Mouse (Mus musculus): ENCODE measurements around the gene Cyth1. TPM values are rescaled to one million over a fixed set of nuclear protein-coding genes. Genes with fewer than 3 reads are reported as not detected.

Cyth1 gene
- polyA plus RNA-seq, 1 experiment: 23.2 TPM

DNA sequence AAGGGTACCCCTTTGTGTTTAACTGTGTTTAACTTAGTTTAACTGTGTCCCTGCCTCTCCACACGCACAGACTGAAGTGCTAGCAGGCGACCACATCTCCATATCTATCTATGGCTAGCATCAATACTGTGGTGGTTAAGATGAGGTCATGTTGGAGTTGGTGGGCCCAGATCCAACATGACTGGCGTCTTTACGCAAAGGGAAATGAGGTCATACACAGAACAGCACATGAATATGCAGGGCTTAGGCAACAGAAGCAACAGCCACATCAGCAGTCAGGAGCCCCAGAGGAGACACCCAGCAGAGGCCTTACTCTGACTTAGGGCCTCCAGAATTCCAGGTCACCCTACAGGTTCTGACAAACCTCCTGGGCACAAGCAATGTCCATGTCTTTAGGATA, 95.4 kb downstream of the Cyth1 start:
- DNase-seq (ENCODE audit: low spot score): no peak

DNA sequence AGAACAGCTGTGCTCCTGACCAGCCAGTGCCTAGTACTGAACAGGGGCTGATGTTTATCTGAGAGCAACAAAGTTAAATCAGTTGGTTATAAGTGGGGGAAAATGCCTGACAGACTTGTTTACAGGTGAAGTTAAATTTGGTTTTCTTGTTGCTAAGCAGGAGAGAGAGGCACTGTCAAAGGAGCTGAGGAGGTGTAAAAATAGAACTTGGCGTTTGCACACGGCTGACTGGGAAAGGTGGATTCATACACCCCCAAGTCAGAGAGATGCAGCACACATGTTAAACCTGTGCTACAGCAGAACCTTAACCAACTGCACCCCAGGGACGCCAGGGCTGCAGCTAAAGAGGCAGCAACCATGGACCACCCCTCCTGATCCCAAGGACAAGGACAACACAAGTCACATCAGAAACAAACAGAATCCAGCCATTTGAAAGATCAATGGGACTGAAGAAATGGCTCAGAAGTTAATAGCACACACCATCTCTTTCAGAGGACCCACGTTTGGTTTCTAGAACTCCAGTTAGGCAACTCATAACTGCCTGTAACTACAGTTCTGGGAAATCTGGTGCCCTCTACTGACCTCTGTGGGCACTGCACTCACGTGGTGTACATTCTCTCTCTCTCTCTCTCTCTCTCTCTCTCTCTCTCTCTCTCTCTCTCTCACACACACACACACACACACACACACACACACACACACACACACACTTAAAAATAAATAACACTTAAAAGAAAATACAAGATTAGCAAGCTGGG, 96.8 kb downstream of the Cyth1 start:
- DNase-seq (ENCODE audit: low spot score): no peak

DNA sequence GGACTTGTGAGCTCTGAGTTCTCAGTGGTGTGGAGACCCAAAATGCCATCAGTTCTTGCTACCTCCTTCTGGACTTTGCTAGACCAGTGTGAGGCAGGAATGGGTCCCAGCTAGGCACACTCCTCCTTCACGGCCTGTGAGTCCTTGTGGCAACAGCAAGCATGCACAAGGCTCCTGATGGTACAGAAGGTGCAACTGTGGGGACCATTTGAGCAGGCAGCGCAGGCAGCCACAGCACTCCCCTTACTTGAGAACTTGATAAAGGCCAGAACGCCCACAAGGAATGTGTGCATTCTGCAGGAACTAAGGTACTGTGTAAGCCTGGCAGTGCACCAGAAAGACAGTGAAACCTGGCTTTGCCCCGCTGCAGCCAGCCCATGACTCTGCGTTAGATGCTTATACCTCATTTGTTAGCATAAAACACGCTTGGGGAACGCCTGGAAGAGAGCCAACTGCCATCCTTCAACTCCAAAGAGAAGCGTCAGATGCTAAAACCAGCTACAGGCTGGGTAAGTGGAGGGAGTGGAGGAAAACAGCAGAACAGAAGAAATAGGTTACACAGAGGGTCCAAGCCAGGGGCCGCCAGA, 98.2 kb downstream of the Cyth1 start:
- no peak for DNase-seq (ENCODE audit: low spot score)

DNA sequence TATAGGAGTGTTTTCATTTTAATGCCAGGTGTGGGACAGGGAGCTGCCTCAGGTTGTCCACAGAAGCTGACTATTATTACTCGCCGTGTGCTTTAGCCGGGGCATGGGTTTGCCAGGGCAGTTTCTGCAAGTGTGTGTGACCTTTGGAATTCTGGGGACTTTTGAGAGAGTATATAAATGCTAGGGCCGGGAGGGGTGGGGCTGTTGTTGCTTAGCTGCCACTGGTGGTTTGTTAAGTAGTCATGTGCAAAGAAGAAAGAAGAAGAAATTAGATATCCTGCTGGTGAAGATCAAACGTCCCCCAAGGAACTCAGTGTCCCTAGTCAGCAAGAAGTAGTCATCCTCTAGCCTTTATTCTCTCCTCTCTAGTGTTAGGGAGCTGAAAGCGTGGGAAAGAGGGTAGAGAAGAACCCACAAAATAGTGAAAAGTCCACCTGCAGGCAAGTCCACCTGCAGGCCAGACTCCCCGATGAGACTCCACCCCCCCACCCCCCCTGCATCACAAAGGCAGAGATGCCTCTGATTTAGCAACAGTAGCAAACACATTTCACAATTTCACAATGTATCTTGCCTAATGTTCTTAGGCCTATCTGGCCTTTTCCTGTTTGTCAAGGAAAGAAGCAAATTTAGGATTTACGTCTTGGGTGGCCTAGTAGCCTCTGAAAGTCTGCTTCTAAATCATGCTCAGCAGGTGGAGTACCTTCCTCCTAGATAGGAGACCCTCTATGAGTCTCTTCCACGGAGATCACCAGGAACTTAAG, 100.3 kb downstream of the Cyth1 start:
- no peak for DNase-seq (ENCODE audit: low spot score)

DNA sequence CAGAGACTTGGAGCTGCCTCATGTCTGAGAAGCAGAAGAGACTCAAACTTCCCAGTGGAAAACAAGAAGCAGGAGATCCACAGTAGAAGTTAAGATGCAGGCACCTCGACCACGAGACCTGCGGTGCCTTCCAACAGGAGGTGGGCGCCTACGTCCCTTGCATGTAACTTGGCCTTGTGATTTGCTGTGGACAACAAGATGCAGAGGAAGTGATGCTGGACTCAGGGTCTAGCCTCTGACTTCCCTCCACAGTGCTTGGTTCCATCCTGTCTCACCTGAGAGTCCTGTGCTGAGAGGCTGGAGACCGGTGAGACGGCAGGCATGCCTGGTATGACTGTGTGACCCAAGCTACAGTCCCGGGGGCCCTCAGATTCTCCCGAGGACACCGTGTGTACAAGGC, 101.9 kb downstream of the Cyth1 start:
- DNase-seq (ENCODE audit: low spot score): no peak

DNA sequence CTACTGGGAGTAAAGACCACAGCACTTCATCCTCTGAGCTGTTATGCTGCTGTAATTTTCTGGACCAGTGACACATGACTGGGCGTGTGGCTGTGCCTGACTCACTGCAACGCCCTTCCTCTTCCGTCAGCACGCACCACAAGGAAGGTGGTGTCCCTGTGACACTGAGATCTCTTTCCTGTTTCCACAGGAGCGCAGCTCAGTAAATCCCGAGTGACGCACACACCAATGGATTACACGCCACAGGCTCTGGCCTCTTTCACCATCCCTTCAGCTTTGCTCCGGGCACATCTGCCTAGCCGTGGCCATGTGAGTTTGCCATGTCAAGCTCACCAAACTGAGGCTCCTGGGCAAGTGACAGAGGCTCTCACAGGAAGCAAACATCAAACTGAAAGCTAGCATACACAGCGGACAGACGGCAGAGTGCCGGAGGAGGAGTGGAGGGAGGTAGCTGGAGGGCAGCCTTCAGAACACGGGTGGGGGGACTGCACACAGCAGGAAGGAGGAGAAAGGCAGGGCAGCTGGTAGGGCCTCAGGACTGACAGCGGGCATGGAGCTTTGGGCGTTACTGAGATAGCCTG, 102.5 kb downstream of the Cyth1 start:
- no peak for DNase-seq (ENCODE audit: low spot score)

DNA sequence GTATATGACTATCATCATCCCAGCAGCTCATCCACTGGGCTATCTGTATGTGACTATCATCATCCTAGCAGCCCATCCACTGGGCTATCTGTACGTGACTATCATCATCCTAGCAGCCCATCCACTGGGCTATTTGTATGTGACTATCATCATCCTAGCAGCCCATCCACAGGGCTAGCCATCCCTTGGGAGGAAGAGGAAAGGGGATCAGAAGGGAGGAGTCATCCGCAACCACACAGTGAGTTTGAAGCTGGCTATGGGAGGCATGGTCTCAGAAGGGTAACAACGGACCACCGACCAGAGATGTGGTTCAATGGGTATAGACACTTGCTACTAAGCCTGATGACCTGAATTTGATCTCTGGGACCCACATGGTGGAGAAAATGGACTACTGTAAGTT, 103.3 kb downstream of the Cyth1 start:
- no peak for DNase-seq (ENCODE audit: low spot score)

DNA sequence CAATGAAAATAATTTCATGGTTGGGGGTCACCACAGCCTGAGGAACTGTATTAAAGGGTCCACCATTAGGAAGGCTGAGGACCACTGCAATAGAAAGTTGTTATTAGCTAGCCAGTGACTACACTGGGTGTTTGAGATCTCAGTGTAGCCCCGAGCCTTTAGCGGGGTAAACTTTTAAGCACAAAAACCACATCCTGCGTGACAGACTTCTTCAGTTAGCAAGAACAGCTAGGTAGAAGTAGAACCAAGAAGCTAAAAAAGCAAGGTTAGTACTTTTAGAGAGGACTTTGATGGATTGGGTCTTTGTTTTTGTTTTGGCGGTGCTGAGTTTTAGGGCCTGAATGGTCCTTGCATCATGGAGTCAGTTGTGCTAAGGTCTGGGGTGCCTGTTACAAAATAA, 104.7 kb downstream of the Cyth1 start:
- DNase-seq (ENCODE audit: low spot score): no peak

DNA sequence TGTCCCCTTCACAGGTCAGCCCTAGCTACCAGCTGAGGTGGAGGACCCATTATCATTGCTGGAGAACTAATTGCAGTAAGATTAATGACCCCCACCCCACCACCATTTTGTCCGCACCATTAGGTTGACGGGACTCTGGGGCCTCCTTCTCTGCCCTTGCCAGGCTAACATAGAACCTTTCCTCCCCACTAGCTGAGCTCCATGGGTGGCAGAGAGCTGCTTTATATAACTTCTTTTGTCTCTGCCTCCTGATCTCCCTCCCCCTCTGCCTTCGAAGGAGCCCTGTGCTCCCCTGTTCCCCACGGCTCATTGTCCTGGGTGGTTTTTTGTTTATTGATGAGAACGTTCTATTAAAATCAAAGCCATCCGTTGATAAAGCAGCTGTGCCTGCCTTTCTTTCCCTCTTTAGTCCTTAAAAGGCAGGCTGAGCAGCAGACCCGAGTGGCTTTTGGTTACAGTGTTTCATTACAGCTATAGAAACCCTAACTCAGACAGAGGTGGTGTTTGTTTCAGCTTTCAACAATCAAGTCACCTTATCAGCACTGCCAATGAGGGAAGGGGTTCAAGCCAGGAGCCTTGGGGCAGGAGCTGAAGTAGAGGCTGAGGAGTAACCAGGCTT, 105.7 kb downstream of the Cyth1 start:
- DNase-seq (ENCODE audit: low spot score): no peak

DNA sequence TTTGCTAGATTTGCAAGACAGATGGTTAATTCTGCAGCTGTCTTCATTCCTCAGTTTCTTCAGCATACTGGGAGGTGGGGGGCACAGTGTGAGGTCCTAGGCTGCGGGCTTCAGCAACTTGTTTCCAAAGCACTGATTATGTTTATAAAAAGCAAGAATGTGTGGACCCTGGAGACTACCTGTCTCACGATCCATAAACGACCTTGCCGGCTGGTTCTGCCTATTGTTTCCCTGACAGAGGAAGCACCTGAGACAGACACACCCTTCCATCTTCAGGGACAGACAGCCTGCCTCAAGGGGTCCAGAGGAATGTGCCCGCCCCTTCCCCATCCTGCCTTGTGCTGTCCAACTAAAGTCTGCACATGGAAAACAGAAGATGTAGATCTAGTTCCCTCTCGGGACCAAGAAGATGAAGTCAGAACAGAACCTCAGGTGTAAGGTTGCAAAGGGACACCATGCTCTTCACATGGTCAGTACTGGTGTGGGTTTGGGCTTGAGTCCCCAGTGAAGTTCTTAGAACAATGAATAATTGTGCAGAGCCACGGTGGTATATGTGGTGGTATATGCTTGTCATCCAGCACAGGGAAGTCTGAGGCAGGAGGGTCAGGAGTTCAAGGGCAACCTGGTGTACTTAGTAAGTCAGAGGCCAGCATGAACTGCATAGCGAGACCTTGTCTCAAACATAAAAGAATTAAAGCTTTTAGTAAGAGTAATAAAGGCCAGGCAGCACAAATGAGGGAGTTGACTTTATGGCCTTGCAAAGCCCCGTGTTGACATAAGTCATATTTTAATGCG, 107.4 kb downstream of the Cyth1 start:
- DNase-seq (ENCODE audit: low spot score): no peak

DNA sequence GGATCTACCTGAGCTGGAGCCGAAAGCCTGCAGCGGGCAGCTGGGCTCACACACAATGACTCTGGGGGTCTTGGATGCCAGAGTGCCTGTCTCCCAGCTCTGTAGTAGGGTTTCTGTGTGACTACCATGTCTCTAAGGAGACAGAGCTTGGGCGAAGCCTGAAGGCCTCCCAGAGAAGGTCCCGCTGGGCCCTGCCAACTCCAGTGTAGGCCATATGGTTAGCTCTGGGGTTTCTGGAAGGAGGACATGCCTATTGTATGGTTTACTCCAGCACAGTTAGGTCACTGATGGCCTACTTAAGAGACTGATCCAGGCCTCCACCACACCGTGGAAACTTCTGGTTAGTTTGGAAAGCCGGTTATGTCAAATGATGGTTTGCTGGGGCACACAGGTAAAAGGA, 110.0 kb downstream of the Cyth1 start:
- no peak for DNase-seq (ENCODE audit: low spot score)

DNA sequence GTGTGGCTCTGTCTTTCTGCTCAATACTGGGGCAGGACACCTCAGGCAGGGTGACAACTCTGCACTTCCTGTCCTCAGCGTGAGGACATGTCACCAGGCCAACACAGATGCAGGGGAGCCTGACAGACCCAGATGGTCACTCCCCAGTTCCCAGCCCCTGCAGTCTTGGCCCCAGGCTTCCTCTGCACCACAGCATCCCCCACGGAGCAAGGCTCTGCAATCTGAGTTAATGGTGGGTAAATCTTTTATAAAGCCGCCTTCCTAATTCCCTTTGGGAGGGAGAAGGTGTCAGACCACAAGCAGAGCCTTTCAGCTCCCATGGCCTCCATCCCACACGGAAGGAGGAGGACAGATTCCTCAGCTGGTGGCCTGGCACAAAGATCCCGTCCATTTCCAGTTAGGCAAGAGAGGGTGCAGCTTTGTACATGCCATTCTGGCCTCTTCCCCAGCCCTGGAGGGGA, 112.2 kb downstream of the Cyth1 start:
- DNase-seq (ENCODE audit: low spot score): no peak

DNA sequence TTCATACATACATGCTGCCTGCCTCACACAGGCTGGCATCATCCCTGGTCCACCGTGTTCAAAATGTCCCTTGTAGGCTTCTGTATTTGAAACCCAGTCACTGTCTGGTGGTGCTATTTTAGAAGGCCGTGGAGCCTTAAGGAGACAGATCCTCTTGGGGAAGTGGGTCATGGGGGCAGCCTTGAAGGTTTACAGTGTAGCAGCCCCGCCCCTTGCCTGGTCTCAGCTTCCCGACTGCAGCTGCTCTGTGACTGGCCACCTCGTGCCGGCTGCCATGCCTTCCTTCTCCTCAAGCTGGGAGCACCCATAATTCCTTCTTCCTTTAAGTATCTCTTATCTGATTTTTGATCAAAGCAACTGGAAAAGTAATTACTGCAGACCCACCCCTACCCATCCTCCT, 113.1 kb downstream of the Cyth1 start:
- no peak for DNase-seq (ENCODE audit: low spot score)

DNA sequence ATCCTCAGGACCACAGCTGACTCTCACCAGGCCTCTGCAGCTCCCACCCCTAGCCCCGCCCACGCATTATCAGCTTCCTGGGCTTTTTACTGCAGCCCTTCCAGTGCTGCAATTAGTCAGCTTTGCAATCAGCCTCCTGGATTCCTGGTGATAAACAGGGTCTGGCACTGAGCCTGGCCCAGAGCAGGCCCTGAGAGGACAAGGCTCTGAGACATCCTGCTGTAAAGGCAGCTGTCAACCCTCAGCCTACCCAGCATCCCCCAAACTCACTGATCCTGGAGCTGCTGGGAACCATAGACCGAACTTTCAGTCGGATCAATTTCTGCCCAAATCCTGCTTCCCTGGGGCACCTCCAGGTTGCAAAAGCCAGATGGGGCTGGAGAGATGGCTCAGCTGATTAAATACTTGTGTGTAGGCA, 114.6 kb downstream of the Cyth1 start:
- no peak for DNase-seq (ENCODE audit: low spot score)

DNA sequence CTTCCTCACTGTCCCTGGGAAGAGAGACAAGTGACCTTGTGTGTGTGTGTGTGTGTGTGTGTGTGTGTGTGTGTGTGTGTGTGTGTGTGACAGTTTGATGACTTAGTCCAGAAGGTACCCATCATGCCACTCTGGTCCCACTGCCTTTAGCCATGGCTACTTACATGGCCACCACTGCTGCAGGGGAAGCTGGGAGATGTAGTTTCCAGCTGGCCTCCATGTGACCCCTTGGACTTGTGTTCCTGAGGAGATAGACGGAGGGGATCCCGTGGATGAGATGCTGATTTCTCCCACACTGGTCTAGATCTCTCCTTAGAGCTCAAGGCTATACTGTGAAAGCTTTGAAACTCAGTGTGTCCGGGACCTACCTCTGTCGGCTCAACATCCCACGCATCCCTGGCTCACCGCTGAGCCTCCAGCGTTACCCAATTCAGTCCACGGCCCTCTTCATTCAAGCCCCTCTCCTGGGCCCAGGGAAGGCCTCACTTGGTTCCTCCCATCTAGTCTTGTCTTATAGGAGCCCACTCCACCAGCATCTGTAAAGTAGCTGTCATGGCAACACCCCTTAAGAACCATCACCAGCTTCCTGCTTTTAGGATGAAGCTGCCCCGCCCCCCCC, 115.2 kb downstream of the Cyth1 start:
- no peak for DNase-seq (ENCODE audit: low spot score)

DNA sequence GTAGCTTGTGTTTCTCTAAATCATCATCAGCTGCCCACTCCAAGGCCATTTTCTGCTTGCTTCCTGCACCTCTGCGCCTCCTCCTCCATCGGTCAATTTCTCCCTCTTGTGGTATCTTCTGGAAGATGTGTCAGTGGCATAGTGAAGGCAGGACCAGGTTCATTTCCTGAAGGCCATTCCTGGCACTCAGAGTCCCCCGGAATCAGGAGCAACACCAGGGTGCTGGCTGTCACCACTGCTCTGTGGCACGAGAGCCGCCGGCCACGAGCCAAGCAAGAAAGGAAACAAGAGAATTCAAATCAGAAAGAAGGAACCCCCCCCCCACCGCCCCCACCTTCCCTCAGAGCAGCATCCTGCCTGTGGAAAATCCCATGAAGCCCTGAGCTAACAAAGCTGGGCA, 116.3 kb downstream of the Cyth1 start:
- no peak for DNase-seq (ENCODE audit: low spot score)

DNA sequence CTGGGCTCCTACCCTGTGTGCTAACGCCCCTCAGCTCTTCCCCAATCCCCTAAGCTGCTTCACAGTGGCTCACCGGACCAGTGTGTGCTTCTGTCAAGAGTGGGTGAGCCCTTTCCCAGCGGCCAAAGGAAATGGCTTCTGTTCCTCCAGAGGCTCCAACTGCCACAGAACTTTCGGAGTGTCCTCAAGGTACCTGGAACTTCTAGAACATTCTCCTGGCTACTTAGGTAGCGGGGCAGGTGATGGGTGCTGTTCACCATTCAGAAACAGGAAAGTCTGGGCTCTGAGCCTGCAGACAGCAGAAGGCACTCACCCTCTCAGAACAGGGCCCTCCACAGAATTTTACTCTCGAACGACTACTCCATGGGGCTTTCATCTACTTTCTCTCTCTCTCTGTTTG, 117.9 kb downstream of the Cyth1 start, which contains the start of gene Dnah17:
Dnah17 (minus strand) TSS at position 101 of the 400 bp plus-strand sequence.
- DNase-seq (ENCODE audit: low spot score): no peak

DNA sequence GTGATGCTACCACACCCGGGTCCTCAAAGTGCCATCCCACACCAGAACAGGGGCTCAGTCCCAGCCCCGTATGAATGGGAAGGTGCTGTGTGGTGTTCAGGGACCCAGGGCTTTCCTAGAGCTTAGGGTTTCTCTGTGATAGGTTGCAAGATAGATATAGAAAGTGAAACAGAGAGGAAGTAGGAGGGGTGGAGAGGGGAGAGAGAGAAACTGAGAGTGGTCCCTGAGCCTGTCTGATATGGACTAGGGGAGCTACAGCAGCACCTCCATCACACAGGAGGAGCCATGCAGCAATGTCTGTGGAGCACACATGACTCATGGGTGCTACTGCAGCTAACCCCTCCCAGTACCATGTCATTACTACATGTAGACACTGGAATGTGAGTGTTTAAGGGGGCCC, 118.6 kb downstream of the Cyth1 start:
- DNase-seq (ENCODE audit: low spot score): no peak

DNA sequence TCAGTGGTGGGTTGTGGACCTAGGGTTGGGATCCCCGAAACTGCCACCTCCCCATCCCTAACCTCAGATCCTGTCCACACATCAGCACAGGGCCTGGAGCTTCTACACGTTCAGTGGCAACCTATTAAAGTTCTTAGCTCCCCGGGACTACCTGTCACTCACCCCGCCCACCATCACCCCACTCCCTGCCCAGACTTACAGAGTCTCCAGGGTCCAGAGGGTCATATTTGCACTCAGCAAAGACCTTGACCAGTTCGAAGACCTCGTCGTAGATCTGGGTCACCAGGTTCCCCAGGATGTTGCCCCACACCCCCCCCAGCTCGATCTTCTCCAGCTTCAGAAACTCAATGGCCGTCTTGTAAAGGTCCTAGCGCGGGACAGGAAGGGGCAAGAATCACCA, 126.8 kb downstream of the Cyth1 start:
- no peak for DNase-seq (ENCODE audit: low spot score)

DNA sequence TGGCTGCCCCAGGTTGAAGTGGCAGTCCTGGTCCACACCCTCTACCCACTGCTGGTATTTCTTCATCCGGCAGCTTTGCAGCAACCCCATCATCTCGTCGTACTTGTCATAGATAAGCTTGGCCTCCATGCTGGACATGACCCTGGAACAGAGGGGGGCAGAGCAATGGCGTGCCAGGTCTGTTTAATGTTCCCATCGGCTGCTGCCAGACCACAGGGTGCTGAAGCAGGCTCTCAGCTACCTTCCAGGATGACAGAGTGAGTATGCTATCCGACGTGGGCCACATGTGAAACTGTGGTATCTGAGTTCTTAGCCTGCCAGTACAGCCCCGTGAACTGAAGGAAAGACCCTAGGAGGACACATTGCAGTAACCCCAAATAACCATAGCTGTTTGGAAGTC, 129.6 kb downstream of the Cyth1 start:
- DNase-seq (ENCODE audit: low spot score): no peak

All from urinary bladder, adult 2 months (tissue).